Mouse (Mus musculus): ENCODE measurements at regions not wholly inside any gene's neighbourhood (a gene's known extent, or its start where the extent isn't known, plus 50 kb on each side); places are given as distances from the start of the nearest gene placed in this dataset.

- TF ChIP-seq CTCF (IDR thresholded peaks at IDR 0.05) (no peak), EP300 (IDR thresholded peaks at IDR 0.05; ENCODE audit: insufficient read depth, low read depth, low read length) (no peak)
Measured at GRCm38 (mm10) chr10:17034892-17035775, 687.9 kb upstream of the Cited2 start.

All from heart, adult 2 months (tissue).